Mouse (Mus musculus) G1E (cell line): ENCODE data around the gene Hoxd9.

Source experiments
- CTCF ChIP-seq: IDR thresholded peaks from 2 replicates; pipeline ENCODE4 v1.5.1; 2012; ENCODE audit warnings: low read depth, low read length, inconsistent platforms, mixed read lengths
- GATA1 ChIP-seq: IDR thresholded peaks from 2 replicates; pipeline ENCODE4 v1.6.1; 2012; ENCODE audit warnings: borderline replicate concordance, low read length, inconsistent platforms, mixed read lengths
- POLR2AphosphoS5 ChIP-seq: IDR thresholded peaks from 2 replicates; pipeline ENCODE4 v1.6.1; 2012; ENCODE audit warnings: low read depth, low read length, inconsistent platforms; ENCODE audit not compliant: insufficient replicate concordance
- TAL1 ChIP-seq: conservative IDR thresholded peaks from 2 replicates; pipeline ENCODE4 v1.6.1; 2012; ENCODE audit warnings: low read depth, low read length, inconsistent platforms, mixed read lengths

DNA sequence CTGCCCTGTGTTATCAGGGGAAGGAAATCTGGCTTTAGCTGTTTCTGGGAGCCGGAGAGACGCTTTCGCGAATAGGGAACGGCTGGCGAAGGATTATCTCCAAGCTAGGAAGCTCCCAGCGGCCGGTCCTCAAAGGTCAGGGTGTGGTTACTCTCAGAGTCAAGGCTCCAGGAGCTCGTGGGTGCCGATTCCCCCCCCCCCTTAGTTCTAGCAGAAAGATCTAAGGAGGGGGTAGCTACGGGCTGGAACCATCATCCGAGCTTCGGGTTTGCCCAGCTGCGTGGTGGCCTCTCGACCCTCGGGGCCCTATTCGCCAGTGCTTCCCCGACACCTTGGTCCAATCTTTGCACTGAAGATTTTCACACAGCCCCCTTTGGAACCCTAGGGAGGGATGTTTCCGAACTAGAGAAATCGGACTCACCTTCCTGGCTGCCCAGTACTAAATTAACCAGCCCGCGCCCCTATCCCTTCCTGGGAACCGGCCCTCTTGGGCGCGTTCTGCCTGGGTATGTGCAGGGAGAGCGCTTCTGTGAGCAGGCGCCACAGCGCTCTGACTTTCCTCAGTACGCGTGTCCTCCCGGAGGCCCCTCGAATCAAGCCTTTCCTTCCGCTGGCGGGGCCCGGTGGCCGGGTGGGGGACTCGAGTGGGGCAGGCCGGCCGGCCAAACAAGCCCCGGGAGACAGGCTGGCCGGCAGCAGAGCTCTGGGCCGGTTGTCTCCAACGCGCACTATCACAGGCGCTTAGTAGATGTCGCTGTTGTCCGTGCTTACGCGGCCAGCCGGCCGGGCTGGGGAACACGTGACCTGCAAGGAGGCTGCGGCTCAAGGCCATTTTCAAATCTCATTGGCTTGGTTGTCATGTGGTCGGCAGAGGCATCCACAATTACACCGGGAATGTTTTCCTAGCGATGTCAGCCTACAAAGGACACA, 6.2 kb upstream of the Hoxd9 start, which contains the start of gene Hoxd10:
- TF ChIP-seq CTCF = no peak
- TF ChIP-seq GATA1 = no peak
- no peak for TF ChIP-seq TAL1
- TF ChIP-seq POLR2AphosphoS5 = no peak
